Mouse (Mus musculus) ovary, postnatal 10 days (tissue): ENCODE measurements around the gene Timm17b.
A peak's percentile ranks its signal among the peaks of the same experiment; 100 is the strongest.
"Not testable (repeated sequence)": the region's sequence is repeated elsewhere in the genome, so short reads cannot be mapped to it uniquely, and the experiment has no call there.

Experiments
- DNase-seq: peaks from one replicate; pipeline ENCODE4 v3.0.0; 2022; ENCODE audit warnings: low spot score

Gene Timm17b

GRCm38 (mm10) chrX:7898880-7899874, at the start of gene Timm17b, which contains the start of gene Pqbp1:
Timm17b (plus strand) TSS chrX:7899357.
Pqbp1 (minus strand) TSS chrX:7899269.
- peak; percentile 54 for DNase-seq

- no peak for DNase-seq
Observed at GRCm38 (mm10) chrX:7854578-7854977, 44.6 kb upstream of the Timm17b start.

GRCm38 (mm10) chrX:7859191-7859753, 39.9 kb upstream of the Timm17b start:
- no peak for DNase-seq

- DNase-seq, result no peak
Observed at GRCm38 (mm10) chrX:7863181-7863580, 36.0 kb upstream of the Timm17b start.

GRCm38 (mm10) chrX:7864551-7864950, 34.6 kb upstream of the Timm17b start:
- DNase-seq, result no peak

DNA sequence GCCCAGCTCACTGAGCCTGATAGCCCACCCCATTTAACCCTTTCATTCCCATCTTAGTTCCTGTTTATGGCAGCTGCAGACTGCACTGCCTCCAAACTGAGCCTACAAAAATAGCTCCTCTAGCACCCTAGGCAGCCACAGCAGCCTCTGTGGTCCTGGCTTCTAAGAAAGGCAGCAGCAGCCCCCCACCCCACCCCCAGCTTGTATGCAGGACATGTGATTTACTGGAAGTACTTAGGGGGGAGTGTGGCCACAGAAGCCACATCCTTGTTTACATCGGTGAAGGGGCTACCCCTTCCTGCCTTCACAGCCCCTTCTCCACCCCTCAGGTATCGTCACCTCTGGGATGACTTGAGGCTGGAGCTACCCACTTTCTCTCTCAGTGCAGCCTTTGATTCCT, 33.8 kb upstream of the Timm17b start:
- no peak for DNase-seq

DNA sequence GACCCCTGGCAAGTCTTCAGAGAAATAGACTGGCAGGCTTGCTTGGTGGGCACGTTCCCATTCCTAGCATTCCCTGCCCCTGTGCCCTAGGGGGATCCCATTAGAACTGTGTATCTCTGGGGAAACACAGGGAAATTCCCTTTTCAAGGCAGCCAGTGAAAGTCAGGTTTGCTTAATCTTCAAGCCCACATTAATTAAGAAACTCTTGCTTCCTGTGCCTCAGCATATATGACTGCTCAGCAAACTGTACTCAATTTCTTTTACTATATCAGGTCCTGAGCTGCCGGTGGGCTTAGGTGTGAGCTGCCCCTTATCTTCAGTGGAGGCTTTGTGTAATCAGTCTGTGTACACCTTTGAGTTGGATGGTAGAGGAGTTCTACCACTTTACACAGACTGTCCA, 33.4 kb upstream of the Timm17b start:
- no peak for DNase-seq

DNA sequence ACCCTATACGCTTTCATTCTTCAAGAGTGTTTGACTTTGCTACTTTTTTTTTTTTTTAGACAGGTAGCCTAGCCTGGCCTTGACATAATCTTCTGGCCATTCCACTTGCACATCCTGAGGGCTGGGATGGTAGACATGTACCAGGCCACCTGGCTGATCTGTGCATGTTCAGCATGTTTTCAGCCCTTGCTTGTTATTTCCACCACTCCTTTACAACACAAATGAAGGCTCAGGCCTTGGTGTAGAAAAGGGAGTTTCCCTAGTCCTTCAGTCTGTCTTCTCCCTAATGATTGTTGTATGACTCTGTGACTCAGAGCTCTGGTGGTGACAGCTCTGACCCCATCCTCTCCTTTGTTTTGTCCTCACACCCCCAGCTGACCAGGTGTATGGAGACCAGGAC, 32.0 kb upstream of the Timm17b start:
- DNase-seq, result no peak

DNA sequence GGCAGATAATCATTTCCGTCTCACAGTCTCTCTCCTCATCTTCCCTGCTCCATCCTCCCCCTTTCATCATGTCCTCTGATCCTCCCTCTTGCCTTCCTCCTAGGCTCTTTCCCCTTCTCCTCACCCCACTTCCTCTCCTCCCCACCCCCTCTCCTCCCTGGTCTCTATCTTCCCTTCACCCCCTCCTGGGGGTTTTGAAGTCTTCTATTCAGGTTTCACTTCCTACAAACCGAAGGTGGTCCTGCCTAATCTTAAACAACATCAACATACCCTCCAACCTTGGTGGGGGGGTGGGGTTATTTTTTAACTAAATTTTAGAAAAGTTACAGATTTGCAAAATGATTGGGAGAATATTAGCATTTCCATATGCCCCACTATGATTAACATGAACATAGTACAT, 30.7 kb upstream of the Timm17b start:
- no peak for DNase-seq

DNA sequence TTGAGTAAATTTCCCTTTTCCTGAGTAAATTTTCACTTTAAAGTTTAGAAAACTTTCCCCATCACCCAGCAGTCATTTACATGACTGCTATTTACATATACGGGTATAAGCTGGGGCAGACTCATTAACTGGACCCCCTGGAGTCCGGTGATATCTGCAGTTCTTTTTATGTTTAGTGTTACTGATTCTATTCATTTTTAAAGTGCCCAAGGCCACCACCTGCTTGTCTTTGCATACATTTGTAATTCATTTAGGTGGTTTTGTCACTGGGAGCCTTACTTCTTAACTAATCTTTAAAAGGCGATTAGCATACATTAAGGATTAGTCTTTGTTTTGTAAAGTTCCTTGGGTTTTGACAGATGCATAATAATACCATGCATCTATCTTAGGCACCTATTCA, 29.3 kb upstream of the Timm17b start:
- DNase-seq, result no peak

- DNase-seq, result no peak
Observed at GRCm38 (mm10) chrX:7878007-7878419, 21.1 kb upstream of the Timm17b start, which contains the start of gene Pim2. Pim2 (plus strand) TSS chrX:7878262.

GRCm38 (mm10) chrX:7878495-7878894, 20.7 kb upstream of the Timm17b start:
- no peak for DNase-seq

- no peak for DNase-seq
Observed at GRCm38 (mm10) chrX:7879819-7880218, 19.3 kb upstream of the Timm17b start.

DNA sequence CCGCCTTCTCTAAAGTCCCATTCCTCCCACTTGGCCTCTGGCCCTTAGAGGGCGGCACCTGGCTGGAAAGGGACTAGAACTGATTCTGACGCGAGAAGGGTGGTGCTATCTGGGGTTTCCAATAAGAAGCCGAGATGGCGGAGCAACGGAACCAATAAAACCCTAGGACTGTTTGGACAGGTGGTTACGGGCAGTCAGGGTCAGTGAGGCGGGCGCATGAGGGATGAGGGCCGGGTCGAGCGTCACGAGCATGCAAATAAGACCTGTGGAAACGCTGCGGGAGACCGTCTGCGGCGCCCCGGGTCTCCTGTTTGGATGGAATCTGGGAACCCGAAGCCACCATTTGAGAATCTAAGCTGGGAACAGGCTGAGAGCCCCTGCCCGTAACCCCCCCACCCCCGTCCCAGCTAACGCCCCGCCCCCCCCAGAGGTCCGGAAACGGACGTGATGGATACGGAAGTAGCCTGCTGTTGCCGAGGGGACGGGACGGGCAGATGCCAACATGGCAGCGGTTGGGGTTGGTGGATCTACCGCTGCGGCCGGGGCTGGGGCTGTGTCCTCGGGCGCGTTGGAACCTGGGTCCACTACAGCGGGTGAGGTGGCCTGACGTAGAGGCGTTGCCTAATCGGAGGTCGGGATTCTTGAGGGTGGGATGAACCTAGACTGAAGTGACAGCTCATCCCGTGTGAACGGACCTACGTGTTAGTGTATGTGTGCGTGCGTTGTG, 15.2 kb upstream of the Timm17b start, which contains the start of gene Slc35a2:
Slc35a2 (plus strand) TSS at position 188 of the 727 bp plus-strand sequence.
- peak; percentile 44 for DNase-seq

- DNase-seq, result no peak
Observed at GRCm38 (mm10) chrX:7898211-7898610, 946 bp upstream of the Timm17b start.

DNA sequence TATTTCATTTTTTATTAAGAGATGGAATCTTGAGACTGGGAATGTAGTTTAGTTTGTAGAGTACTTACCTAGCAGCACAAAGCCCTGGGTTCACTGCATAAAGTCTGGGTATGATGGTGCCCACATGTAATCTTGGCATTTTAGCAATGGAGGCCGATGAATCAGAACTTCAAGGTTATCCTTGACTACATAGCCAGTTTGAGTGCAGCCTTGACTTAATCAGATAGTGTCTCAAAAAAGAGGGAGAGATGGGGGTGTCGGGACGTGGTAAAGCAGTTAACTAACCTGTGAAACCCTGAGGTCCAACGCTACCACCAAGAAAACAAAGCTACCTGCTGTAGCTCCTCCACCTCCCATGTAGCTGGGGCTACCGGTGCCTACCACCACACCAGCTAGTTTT, 5.3 kb downstream of the Timm17b start:
- no peak for DNase-seq

- DNase-seq, result no peak
Observed at GRCm38 (mm10) chrX:7907735-7908134, 8.6 kb downstream of the Timm17b start, which contains the start of gene Gm10491. Gm10491 (minus strand) TSS chrX:7907835.

GRCm38 (mm10) chrX:7909242-7909641, 10.1 kb downstream of the Timm17b start, which contains the start of gene Gm10490:
Gm10490 (plus strand) TSS chrX:7909542.
- not testable (repeated sequence) for DNase-seq

GRCm38 (mm10) chrX:7910473-7910872, 11.3 kb downstream of the Timm17b start:
- DNase-seq, result no peak

- not testable (repeated sequence) for DNase-seq
Observed at GRCm38 (mm10) chrX:7915669-7916068, 16.5 kb downstream of the Timm17b start.

- DNase-seq, result not testable (repeated sequence)
Observed at GRCm38 (mm10) chrX:7917960-7918359, 18.8 kb downstream of the Timm17b start.
